Mouse (Mus musculus) C2C12 (cell line): ENCODE results near the gene Rftn1. TPM values are rescaled to one million over a fixed set of nuclear protein-coding genes. Genes with fewer than 3 reads are reported as not detected.

ENCODE experiments used
- H3K27me3 ChIP-seq: one replicate; pipeline ENCODE4 v1.6.1; 2011; ENCODE audit not compliant: control insufficient read depth, insufficient read depth, insufficient read length
- H3K36me3 ChIP-seq: one replicate; pipeline ENCODE4 v1.6.1; 2011; ENCODE audit not compliant: control insufficient read depth, insufficient read depth
- H3K4me3 ChIP-seq: one replicate; pipeline ENCODE4 v1.5.1; 2011; ENCODE audit warnings: mild to moderate bottlenecking, control low read depth; ENCODE audit not compliant: poor library complexity, insufficient read depth, severe bottlenecking
- H3K79me2 ChIP-seq: one replicate; pipeline ENCODE4 v1.6.1; 2011; ENCODE audit not compliant: control insufficient read depth, insufficient read depth
- H3K79me3 ChIP-seq: one replicate; pipeline ENCODE4 v1.6.1; 2011; ENCODE audit warnings: low read depth, control low read depth
- H3ac ChIP-seq: one replicate; pipeline ENCODE3; 2011; ENCODE audit warnings: low read depth; ENCODE audit not compliant: control insufficient read depth, insufficient read length
- CEBPB ChIP-seq: IDR thresholded peaks from one replicate; pipeline ENCODE4 v1.6.1; 2011; ENCODE audit warnings: low read depth, mild to moderate bottlenecking, control low read depth, moderate library complexity
- CTCF ChIP-seq: IDR thresholded peaks from one replicate; pipeline ENCODE4 v1.5.1; 2011; ENCODE audit not compliant: control insufficient read depth, insufficient read depth, insufficient read length
- FOSL1 ChIP-seq: IDR thresholded peaks from one replicate; pipeline ENCODE4 v1.8.0; 2011; ENCODE audit warnings: mild to moderate bottlenecking, low read length; ENCODE audit not compliant: poor library complexity, insufficient read depth, severe bottlenecking
- MAX ChIP-seq: IDR thresholded peaks from one replicate; pipeline ENCODE4 v1.6.1; 2011; ENCODE audit warnings: mild to moderate bottlenecking, control low read depth
- MYOD1 ChIP-seq: IDR thresholded peaks from one replicate; pipeline ENCODE4 v1.6.1; 2011; ENCODE audit warnings: low read depth; ENCODE audit not compliant: control insufficient read depth, insufficient read length
- MYOG ChIP-seq: IDR thresholded peaks from one replicate; pipeline ENCODE4 v1.6.1; 2011; ENCODE audit not compliant: control insufficient read depth, insufficient read length; ENCODE audit errors: extremely low read depth
- USF1 ChIP-seq: IDR thresholded peaks from one replicate; pipeline ENCODE4 v1.6.1; 2011; ENCODE audit warnings: low read depth, mild to moderate bottlenecking, control low read depth, moderate library complexity
- polyA plus RNA-seq: library from polyadenylated mRNA; unstranded; fragments of >200 nt; fragmentation: generic; extraction: Trizol; gene quantifications from one replicate; pipeline ENCODE4 v1.2.1, GENCODE M21; 2012; ENCODE audit warnings: missing spikeins

Gene Rftn1
- polyA plus RNA-seq, 1 experiment, result 0.35 TPM

- Histone ChIP-seq H3K36me3 (no peaks in the 10 kb centered on the region), H3K27me3 (no peaks in the 10 kb centered on the region), H3K4me3 (no peak overlapping the region), H3K79me2 (no peaks in the 10 kb centered on the region), H3K79me3 (no peaks in the 10 kb centered on the region), H3ac (no peak overlapping the region)
- no peak for TF ChIP-seq FOSL1
- no peak for TF ChIP-seq MYOD1
- no peak for TF ChIP-seq CTCF
- no peak for TF ChIP-seq MYOG
Observed at GRCm38 (mm10) chr17:50063832-50064627, 126.4 kb downstream of the Rftn1 start.

GRCm38 (mm10) chr17:50062649-50063048 is 127.8 kb downstream of the Rftn1 start:
- Histone ChIP-seq H3K79me2 (no peaks in the 10 kb centered on the region), H3K27me3 (no peaks in the 10 kb centered on the region), H3K4me3 (no peak overlapping the region), H3ac (no peak overlapping the region), H3K79me3 (no peaks in the 10 kb centered on the region), H3K36me3 (no peaks in the 10 kb centered on the region)
- TF ChIP-seq CEBPB (no peak), MAX (no peak), CTCF (no peak), USF1 (no peak), MYOG (no peak), FOSL1 (no peak), MYOD1 (no peak)

- no peak overlapping the region for H3K4me3 ChIP-seq
Observed at GRCm38 (mm10) chr17:50061446-50061845, 129.0 kb downstream of the Rftn1 start.

GRCm38 (mm10) chr17:50060220-50060619 is 130.3 kb downstream of the Rftn1 start:
- H3ac ChIP-seq, result no peak overlapping the region
- H3K36me3 ChIP-seq, result no peaks in the 10 kb centered on the region
- no peak overlapping the region for H3K4me3 ChIP-seq
- H3K79me2 ChIP-seq, result no peaks in the 10 kb centered on the region
- H3K27me3 ChIP-seq, result no peaks in the 10 kb centered on the region
- H3K79me3 ChIP-seq, result no peaks in the 10 kb centered on the region
- no peak for TF ChIP-seq CEBPB
- TF ChIP-seq USF1, result no peak
- no peak for TF ChIP-seq MYOD1
- no peak for TF ChIP-seq MYOG
- TF ChIP-seq CTCF, result no peak
- no peak for TF ChIP-seq FOSL1
- no peak for TF ChIP-seq MAX

More at GRCm38 (mm10) chr17:50061446-50061845, 129.0 kb downstream of the Rftn1 start:
- no peaks in the 10 kb centered on the region for H3K36me3 ChIP-seq
- H3K79me2 ChIP-seq, result no peaks in the 10 kb centered on the region
- H3K79me3 ChIP-seq, result no peaks in the 10 kb centered on the region
- TF ChIP-seq MYOG (no peak), MAX (no peak), USF1 (no peak), FOSL1 (no peak)
- H3K27me3 ChIP-seq, result no peaks in the 10 kb centered on the region
- no peak overlapping the region for H3ac ChIP-seq

GRCm38 (mm10) chr17:50059417-50059816 is 131.1 kb downstream of the Rftn1 start:
- TF ChIP-seq FOSL1, result no peak
- TF ChIP-seq MYOD1, result no peak
- TF ChIP-seq USF1, result no peak
- no peak for TF ChIP-seq MAX
- TF ChIP-seq CEBPB, result no peak
- TF ChIP-seq CTCF, result no peak
- TF ChIP-seq MYOG, result no peak
- Histone ChIP-seq H3K79me2 (no peaks in the 10 kb centered on the region), H3K4me3 (no peak overlapping the region), H3K36me3 (no peaks in the 10 kb centered on the region), H3K79me3 (no peaks in the 10 kb centered on the region), H3ac (no peak overlapping the region), H3K27me3 (no peaks in the 10 kb centered on the region)
